Mouse (Mus musculus) urinary bladder, adult 18-20 months (tissue): ENCODE measurements at regions not wholly inside any gene's neighbourhood (a gene's known extent, or its start where the extent isn't known, plus 50 kb on each side); places are given as distances from the start of the nearest gene placed in this dataset.
A peak's percentile ranks its signal among the peaks of the same experiment; 100 is the strongest.

Experiments
- DNase-seq, 2 experiments: peaks; one replicate each; pipeline ENCODE4 v3.0.0; 2022; ENCODE audit warnings: low spot score in 2 of 2, mixed read lengths in 2 of 2

DNA sequence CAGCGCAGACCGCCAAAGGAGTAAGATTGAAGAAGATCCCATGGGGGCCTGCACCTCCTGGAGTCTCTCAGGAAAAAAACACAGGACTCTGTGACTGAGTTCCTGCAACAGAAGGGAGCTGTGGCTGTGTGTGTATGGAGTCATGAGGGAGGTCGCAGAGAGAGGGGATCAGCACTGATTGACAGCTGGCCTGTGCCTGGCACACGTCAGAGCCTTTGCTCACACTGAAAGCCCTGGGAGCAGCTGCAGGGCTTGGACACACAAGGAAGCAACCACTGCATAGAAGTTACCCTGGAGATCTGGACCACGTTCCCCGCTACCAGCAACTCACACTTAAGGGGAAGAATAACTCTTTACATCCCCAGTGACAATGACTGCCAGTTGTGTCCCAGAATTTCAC lies 92.3 kb upstream of the Lgalsl start:
- DNase-seq: no peak

DNA sequence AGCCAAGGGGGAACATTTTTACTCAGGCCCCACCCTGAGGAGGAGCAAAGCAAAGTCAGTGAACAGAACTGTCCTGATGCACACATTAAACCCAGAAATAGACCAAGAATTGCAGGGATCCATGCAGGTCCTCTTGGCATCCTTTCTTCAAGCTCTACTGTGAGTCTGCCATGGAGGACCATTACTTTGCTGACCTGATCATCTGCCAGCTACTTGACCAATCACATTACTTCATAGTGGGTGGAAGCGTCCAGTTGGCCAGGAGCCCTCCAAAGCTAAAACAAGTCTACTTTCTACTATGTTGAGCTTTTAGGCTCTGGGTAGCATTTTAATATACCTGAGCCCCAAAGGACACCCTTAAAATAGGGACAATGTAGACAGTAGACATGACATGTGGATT lies 98.6 kb upstream of the Lgalsl start:
- DNase-seq: no peak

DNA sequence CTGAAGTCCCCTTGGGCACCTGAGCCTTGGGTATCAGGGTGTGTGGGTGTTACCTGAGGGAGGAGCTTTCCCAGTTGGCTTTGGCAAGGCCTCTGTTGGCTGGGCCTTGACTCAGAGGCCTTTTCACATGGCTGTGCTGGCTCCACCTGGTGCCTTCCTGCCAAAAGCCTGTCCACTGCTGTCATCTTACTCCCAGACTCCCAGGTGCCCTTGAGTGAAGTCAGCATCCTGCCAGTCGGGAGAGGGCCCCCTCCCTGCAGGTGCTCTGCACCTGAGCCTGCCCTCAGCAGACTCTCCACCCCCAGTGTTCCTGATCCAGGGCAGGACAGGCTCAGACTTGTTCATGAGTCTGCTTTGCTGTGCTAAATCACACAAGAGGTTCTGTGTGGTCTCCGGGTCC lies 99.2 kb upstream of the Lgalsl start:
- DNase-seq: no peak

DNA sequence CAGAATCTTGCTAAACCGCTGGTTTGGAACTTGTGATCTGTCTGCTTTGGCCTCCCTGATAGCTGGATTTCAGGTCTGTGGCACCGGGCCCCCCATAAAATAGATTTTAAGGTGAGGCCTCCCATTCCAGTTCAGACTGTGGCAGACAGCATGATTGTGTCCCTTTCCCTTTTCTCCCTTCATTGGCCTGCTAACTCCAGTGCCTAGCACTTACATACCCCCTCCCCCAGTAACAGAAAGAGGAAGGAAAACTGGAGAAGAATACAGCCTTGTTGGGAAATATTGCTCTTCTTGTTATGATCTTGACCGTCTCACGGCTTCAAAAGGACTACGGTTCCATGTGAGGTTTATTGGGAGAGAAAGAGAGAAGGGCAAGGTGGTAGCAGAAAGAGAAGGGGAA lies 99.7 kb upstream of the Lgalsl start:
- DNase-seq: no peak

DNA sequence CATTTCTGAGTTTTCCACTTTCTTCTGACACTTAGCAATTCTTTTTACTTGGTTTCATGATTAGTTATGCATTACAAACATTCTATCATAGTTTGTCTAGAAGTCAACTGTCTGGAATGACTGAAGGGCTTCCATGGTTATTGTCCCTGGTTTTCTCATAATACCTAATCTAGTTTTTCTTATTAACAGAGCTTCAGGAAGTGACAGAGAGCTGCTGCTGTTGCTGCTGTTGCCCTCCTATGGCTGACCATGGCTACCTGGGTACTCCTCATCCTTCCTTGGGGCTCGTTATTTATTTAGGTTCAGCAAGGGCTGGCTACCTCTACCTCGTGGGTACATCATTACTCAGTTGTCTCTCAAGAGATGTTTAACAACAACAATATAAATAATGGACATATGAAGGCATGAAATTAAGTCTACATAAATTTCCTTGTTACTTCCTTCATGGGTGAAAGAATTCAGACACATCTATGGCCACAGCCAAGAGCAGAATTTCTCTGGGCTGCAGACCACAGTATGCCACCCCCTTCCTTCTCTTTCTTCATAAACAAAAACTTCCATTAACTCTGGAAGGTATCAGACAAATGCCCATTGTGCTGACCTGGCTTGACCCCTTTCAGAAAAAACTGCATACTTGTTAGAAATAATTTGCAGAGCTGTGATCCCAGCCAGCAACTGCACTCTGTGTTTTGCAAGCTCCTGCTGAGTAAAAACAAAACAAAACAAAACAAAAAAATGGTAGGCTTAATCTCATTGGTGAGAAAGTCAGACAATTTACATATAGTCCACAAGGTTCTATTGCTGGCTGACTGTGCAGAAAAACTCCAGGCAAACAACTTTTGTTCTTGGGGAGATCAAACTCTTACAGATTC lies 103.6 kb upstream of the Lgalsl start:
- DNase-seq: no peak

DNA sequence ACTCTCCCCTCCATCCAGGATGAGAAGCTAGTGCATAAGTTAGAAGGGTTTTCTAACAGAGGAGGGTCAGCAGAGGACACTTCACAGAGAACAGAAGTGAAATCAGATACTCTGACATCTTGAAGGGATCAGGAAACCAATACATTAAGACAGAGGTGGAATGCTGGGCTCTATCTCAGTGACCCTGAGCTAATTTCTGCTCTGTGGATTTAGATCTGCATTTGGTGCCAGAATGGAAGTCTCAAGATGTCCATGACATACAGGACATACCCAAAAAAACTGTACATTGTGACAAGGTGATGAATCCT lies 104.2 kb upstream of the Lgalsl start:
- no peak for DNase-seq

DNA sequence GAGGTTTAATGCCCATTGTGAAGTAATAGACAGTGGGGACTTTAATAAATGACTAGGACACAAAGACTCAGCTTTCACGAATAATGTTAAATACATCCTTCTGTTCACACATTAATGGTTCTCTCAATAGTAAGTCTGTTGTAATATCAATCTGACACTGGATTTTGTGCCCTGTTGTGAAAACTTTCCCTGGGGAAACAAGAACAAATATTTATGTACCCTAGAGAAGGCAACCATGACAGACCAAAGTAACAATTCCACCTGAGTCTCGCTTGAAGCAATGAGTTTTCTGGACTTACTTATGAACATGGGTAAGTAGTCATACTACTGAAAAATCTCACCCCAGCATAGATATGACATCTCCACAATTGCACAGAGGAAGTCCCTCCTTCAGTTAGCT lies 105.1 kb upstream of the Lgalsl start:
- no peak for DNase-seq

DNA sequence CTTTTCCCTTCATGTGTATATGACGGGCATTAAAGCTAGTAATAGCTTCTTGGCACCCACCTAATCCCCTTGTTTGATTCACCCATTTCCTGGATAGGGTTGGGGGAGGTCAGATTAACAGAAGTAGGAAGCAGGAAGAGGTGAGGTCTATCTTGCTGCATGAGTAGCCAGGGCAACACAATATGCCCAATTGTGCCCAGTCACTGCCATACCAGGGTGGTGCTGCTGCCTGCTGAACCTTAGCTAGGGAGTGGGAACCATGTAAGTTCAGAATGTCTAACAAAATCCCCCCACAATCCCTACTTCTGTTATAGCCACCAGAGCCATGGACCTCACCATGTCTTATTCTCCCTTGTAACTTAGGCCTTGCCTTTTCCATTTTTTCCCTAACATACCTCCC lies 106.1 kb upstream of the Lgalsl start:
- DNase-seq: no peak

DNA sequence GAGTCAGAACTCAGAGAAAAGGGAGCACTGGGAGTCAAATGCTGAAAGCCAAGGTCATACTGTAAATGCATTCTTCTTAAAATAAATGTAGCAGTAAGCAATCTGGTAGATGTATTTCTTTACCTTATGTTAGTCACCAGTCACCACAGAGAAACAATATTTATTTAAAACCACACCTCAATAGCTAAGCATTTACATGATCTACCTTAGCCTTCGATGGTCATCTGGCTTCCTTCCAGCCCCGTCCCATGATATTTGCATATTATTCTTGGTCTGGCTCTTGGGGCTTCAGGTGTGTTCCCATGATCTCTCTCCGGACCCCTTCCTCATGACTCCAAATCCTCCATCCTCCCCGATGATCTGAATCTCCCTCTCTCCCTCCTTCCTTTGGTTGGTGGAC lies 107.1 kb upstream of the Lgalsl start:
- peak in 1 of 2 experiments; percentile 39 for DNase-seq

DNA sequence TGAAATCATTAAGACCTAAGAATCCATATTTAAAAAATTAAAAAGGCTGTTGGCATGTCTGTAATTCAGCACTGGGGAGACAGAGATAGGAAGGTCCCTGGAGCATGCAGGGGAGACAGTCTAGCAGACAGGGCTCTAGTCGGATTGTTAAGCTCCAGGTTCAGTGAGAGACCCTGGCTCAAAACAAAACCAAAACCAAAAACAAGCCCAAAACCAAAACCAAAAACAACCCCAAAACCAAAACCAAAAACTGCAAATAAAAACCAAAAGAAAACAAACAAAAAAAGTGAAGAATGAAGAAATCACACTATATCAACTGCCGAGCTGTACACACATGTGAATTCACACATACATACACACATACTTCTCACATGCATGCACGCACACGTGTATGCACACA lies 108.8 kb upstream of the Lgalsl start:
- DNase-seq: no peak

DNA sequence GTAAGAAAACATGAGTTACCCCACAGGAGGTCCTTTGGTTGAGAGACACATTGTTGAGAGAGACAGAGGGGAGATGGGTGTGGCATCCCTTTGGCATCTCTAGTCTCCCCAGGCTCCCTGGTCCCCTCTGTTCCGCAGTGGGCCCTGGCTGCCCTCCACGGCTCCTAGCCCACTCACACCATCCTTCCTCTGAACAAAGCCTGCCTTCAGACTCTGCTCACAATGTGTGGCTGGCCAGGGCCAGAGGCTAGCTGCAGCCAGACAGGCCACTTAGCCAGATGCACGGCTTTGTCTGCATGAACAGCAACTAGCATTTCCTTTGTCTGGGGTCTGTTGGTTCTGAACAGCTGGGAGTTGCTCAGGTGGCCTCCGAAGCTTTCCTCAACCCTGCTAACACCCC lies 110.7 kb upstream of the Lgalsl start:
- DNase-seq: no peak

DNA sequence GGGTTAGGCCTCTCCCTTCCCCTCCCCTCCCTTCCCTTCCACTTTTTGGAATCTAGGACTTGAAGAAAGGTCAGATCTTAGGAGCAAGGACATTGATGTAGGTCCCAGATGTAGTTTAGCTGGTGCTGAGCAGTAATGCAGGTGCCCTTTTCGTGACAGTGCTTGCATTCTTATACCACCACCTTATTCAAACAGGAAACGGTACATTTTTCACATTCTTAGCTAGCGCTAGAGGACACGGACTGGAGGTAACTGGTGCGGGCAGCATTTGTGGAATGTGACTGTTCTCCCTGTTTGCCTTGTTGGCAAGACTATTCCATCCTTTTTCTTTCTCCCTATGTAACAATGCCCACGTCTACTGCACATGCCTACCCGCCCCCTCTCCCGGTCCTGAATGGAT lies 124.7 kb upstream of the Lgalsl start:
- no peak for DNase-seq

DNA sequence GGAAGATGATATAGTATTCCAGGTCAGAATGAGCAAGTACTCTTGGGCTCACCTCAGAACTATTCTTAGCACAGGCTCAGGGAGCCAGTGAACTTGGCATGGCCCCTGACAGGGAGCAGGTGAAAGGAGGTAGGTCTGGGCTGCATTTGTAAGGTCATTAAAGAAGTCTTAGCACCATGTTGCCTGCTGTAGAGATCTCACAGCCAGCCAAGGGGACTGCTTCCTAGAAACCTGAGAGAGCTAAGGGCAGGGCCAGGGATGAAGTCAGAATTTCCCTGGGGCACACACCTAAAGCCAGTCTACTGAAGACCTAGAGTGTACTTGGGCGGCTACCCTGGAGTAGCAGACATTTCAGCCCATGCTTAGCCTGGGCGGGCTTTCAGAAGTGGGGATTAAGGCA lies 126.9 kb upstream of the Lgalsl start:
- DNase-seq: no peak

DNA sequence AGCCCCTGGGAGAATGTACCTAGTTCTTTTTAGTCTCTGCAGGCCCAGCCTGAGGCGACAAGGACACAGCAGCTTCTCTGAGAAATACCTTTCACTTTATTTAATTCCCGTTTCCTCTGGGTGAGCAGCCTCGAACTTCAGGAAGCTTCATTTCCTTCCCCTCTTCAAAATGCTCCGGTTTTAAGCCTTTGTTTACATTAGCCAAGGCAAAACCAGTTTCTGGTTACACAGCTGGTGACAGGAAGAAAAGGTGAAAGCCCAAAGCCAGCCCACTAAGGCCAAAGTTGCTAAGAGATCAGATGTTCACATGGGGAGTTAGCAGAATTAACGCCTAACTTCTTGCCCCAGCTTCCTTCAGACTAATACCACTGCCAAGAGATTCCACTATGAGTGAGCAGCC lies 127.4 kb upstream of the Lgalsl start:
- peak in 1 of 2 experiments; percentile 25 for DNase-seq

DNA sequence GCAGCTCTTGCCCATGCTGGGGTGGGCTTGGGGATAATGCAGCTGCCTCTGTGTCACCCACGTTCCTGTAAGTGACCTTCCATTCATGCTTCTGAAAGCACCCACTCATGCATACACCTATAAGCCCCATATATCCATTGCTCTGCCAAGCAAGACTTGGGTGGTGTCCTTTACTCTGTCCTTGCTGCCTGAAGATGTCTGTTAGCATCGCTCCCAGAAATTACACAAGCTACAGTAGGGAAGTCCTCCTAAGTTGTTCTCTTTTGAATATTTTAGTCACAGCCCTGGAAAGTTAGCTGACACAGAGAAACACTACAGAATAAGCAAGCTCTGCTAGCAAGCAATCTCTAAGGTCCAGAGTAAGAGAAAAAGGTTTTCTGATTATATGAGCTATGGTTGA lies 129.2 kb upstream of the Lgalsl start:
- DNase-seq: no peak

DNA sequence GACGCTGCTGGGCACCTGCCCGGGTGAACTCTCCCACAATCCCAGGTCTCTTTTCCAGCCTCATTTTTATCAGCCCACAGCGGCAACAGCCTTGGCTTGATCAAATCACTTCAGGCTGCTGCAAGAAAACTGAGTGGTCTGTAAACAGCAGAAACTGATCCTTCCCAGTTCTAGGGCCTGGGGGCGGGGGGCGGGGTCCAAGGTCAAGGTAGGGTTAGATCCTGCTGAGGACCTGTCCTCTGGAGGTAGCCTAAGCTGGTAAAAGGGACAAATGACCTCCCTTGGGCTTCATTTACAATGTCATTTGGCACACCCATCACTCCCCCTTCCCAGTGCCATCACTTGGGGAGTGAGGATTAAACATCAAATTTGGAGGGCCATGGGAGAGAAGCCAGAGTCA lies 129.9 kb upstream of the Lgalsl start:
- no peak for DNase-seq

DNA sequence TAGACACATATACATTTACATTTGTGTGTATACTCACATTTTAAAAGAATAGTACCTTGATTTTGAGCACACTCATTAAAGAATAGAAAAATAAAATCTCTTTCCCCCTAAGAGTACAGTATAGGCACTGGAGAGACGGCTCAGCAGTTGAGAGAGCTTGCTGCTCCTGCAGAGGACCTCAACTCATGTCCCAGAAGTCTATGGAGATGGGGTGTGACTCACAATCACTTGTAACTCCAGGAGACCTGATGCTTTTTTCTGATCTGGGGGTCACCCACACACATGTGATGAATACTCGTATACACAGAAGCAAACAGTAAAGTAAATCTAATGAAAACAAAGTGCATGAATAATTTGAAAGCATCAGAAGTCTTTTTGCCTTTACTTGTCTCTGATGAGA lies 129.5 kb upstream of the Peli1 start:
- DNase-seq: no peak

DNA sequence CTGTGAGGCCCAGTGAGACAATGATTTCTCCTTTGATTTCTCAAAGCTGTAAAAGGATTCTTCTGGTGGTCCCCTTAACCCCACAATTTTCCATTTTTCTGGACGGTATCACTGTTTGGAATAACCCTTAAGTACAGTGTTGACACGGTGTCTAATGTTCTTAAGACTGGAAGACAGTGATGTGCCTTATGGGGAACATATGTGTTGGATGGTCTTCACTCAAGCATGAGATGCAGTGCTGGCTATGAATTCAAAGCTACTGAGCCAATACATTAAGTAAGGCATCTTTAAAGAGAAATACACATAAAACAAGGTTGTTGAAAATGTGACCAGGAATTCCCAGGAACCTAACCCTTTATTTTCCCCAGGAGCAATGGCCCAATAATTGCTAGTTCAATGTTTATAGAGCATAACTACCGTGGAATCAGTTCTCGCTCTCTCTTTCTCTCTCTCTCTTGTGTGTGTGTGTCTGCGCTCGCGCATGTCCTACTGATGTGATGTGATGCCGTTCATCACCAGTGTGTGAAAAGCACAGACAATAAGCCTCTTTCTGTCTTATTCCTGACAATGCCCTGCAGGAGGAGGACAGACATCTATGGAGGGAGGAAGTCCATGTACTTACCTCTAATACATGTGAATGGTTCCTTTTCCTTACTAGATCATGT lies 125.4 kb upstream of the Peli1 start:
- no peak for DNase-seq

DNA sequence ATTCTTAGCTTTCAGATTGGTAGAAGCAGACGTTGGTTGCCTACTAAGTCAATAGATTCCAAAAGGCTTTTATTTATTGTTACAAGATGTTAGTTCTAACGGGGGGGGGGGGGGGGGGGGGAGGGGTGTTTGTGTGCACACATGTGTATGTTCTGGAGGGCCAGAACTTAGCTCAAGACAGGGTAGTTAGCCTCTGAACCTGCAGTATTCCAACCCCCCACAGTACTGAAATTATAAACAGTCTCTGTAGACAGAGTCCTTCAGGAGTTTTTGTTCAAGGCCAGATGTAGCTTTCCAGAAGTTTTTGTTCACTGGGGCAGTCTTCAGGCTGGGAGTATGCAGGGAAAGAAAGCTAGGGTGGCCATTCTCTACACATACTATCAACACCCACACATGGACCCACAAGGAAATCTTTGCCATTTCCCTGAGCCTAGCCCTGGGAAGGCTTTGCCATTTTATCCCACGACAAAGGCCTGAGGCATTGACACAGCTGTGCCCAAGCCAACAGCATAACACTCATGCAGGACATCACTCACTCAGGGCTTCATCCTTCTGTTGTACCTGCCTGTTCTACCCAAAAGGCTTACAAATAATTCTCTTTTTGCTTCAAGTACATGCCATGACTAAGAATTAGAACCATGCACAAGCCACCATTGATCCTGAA lies 123.6 kb upstream of the Peli1 start:
- DNase-seq: no peak

DNA sequence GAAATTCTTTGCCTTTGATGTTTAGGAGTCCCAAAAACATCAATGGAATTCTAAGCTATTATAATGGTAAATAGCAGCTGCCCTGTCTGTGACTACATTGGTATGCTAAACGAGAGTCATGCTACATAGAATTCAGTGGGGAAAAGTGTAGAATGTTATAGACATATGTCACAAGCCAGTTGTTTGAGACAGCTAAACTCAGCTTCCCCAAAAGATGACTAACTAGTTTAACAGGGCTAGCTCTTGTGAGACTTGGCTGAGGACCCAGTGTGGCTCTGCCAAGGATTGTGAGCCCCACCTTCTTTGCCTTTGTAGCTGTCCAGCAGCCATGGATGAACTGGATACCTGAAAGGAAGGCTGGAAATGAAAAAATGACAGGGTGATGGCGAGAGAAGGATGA lies 122.8 kb upstream of the Peli1 start:
- no peak for DNase-seq

DNA sequence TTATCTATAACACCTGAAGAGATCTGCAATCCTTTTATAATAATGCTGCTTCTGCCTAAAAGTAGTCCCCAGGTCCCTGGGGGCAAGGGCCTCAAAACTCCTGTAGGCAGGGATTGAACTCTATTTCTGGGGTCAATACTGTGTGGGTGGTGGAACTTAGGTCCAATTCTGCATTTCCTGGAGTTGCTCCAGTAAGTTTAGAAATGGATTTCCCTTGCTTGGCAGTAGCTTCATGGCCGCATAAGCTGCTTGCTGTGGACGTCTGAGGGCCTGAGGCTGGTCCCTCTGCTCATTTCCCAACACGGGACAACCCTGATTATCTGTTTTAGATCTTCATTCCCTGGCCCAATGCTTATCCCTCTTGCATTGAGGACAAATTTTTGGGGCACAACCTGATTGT lies 118.0 kb upstream of the Peli1 start:
- no peak for DNase-seq

DNA sequence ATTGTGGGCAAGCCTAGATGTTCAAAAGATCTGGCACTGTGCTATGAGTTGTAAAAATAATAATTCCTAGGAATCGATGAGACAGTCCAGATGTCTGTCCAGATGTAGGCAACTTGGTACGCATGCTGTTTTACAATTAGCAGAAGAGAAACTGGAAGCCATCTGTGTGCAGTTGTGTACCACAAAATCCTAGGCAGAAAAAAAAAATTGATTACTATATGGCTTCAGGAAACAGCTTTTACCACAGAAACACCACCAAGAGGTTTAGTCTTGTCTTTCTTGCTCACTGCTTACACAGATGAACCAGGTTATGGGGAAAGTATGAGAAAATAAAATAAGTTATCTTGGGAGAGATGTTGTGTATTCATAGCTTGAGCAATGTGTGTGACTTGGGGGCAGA lies 109.5 kb upstream of the Peli1 start:
- no peak for DNase-seq

DNA sequence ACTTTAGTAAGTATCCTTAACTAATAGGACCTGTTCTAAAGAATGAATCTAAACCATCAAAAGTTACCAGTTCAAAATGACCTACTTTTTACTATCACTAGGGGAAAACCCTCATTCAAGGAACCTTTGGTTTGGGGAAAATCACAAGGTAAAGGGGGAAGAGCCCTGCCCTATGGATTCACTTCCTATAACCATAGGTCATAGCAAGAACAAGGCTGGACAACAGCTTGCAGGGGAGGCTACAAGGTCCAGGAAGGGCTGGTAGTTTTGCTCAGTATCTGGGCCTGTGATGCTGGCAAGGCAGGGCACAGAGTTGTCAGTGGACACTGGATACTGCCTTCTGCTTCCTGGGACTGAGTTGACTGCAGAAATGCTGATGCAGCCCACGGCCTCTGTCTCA lies 109.1 kb upstream of the Peli1 start:
- no peak for DNase-seq
